Mouse (Mus musculus): ENCODE measurements around the gene Blvrb. TPM values are rescaled to one million over a fixed set of nuclear protein-coding genes. Genes with fewer than 3 reads are reported as not detected.
A peak's percentile ranks its signal among the peaks of the same experiment; 100 is the strongest.

Blvrb gene
- polyA plus RNA-seq, 1 experiment from 2014 or later, result 112 TPM

- H3K27ac ChIP-seq (ENCODE audit: low read length), result peak overlapping the region; percentile 98
- peaks cover 10% of the 10 kb centered on the region for H3K4me1 ChIP-seq (ENCODE audit: control insufficient read depth, insufficient read depth, low read length)
- WGBS, result under 1% methylated on average over 23 of the region's 23 CpGs
- peak overlapping the region; percentile 79 for H3K4me3 ChIP-seq (replicated peaks; ENCODE audit: low read length)
- peak; percentile 94 for ATAC-seq (ENCODE audit: insufficient read depth, low FRiP score)
- H3K27me3 ChIP-seq (ENCODE audit: control insufficient read depth, insufficient read depth, low read length), result no peaks in the 10 kb centered on the region
- H3K36me3 ChIP-seq (ENCODE audit: control insufficient read depth, insufficient read depth, low read length), result peaks cover 10% of the 10 kb centered on the region
- peak overlapping the region; percentile 83 for H3K9ac ChIP-seq (ENCODE audit: low read length)
- no peaks in the 10 kb centered on the region for H3K9me3 ChIP-seq (replicated peaks; ENCODE audit: control insufficient read depth, low read length)
- H3K4me2 ChIP-seq (ENCODE audit: low read depth, low read length), result peak overlapping the region; percentile 65
Observed at GRCm38 (mm10) chr7:27474490-27474954, 26.7 kb downstream of the Blvrb start.

- ATAC-seq (ENCODE audit: insufficient read depth, low FRiP score), result no peak
- Histone ChIP-seq H3K4me2 (ENCODE audit: low read depth, low read length) (peak overlapping the region; percentile 54), H3K27ac (ENCODE audit: low read length) (peak overlapping the region; percentile 98; the same call in 1 of the 2 replicates), H3K9me3 (replicated peaks; ENCODE audit: control insufficient read depth, low read length) (no peaks in the 10 kb centered on the region), H3K27me3 (ENCODE audit: control insufficient read depth, insufficient read depth, low read length) (no peaks in the 10 kb centered on the region), H3K9ac (ENCODE audit: low read length) (peak overlapping the region; percentile 46), H3K36me3 (ENCODE audit: control insufficient read depth, insufficient read depth, low read length) (peaks cover 10% of the 10 kb centered on the region), H3K4me1 (ENCODE audit: control insufficient read depth, insufficient read depth, low read length) (peaks cover 12% of the 10 kb centered on the region), H3K4me3 (replicated peaks; ENCODE audit: low read length) (peak overlapping the region; percentile 79; the same call in 1 of the 2 replicates)
- 89% methylated on average over 2 of the region's 2 CpGs for WGBS
Observed at GRCm38 (mm10) chr7:27475596-27475995, 27.8 kb downstream of the Blvrb start.

- Histone ChIP-seq H3K4me2 (ENCODE audit: low read depth, low read length) (no peak overlapping the region), H3K27ac (ENCODE audit: low read length) (no peak overlapping the region)
- no peak for ATAC-seq (ENCODE audit: insufficient read depth, low FRiP score)
Observed at GRCm38 (mm10) chr7:27476098-27476635, 28.4 kb downstream of the Blvrb start.

GRCm38 (mm10) chr7:27478561-27478960 is 30.8 kb downstream of the Blvrb start:
- no peak overlapping the region for H3K9ac ChIP-seq (ENCODE audit: low read length)
- H3K27ac ChIP-seq (ENCODE audit: low read length), result peak overlapping the region; percentile 48; the same call in 1 of the 2 replicates
- H3K9me3 ChIP-seq (replicated peaks; ENCODE audit: control insufficient read depth, low read length), result no peaks in the 10 kb centered on the region

More at GRCm38 (mm10) chr7:27476098-27476635, 28.4 kb downstream of the Blvrb start:
- Histone ChIP-seq H3K4me3 (replicated peaks; ENCODE audit: low read length) (no peak overlapping the region), H3K9ac (ENCODE audit: low read length) (peak overlapping the region; percentile 19; the same call in 1 of the 2 replicates), H3K9me3 (replicated peaks; ENCODE audit: control insufficient read depth, low read length) (no peaks in the 10 kb centered on the region), H3K27me3 (ENCODE audit: control insufficient read depth, insufficient read depth, low read length) (no peaks in the 10 kb centered on the region), H3K4me1 (ENCODE audit: control insufficient read depth, insufficient read depth, low read length) (peaks cover 17% of the 10 kb centered on the region), H3K36me3 (ENCODE audit: control insufficient read depth, insufficient read depth, low read length) (peaks cover 10% of the 10 kb centered on the region)
- WGBS, result 92% methylated on average over 14 of the region's 14 CpGs

DNA sequence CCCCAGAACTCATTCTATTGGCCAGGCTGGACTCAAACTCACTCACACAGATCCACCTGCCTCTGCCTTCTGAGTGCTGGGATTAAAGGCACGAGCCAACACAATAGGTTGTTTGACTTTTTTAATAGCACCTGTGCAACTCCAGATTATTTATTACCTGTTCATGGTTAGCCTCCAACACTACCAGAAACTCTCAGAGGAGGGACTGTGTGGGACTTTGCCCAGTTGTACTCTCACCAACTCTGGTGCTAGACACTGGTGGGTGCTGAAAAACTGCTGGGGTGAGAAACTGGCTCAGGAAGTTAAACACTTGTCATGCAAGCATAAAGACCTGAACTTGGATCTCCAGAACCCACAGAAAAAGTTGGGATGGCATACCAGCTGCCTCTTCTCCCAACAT is 32.0 kb downstream of the Blvrb start:
- H3K27me3 ChIP-seq (ENCODE audit: control insufficient read depth, insufficient read depth, low read length), result no peaks in the 10 kb centered on the region
- no peaks in the 10 kb centered on the region for H3K9me3 ChIP-seq (replicated peaks; ENCODE audit: control insufficient read depth, low read length)
- WGBS, result 61% methylated on average over 1 of the region's 1 CpGs
- H3K4me2 ChIP-seq (ENCODE audit: low read depth, low read length), result peak overlapping the region; percentile 64; the same call in 1 of the 2 replicates
- peak overlapping the region; percentile 90; the same call in 1 of the 2 replicates for H3K27ac ChIP-seq (ENCODE audit: low read length)
- no peak for ATAC-seq (ENCODE audit: insufficient read depth, low FRiP score)
- H3K4me3 ChIP-seq (replicated peaks; ENCODE audit: low read length), result no peak overlapping the region
- H3K4me1 ChIP-seq (ENCODE audit: control insufficient read depth, insufficient read depth, low read length), result peaks cover 26% of the 10 kb centered on the region
- H3K9ac ChIP-seq (ENCODE audit: low read length), result no peak overlapping the region
- peaks cover 10% of the 10 kb centered on the region for H3K36me3 ChIP-seq (ENCODE audit: control insufficient read depth, insufficient read depth, low read length)

More at GRCm38 (mm10) chr7:27478561-27478960, 30.8 kb downstream of the Blvrb start:
- no peaks in the 10 kb centered on the region for H3K27me3 ChIP-seq (ENCODE audit: control insufficient read depth, insufficient read depth, low read length)
- no peak for ATAC-seq (ENCODE audit: insufficient read depth, low FRiP score)
- H3K4me1 ChIP-seq (ENCODE audit: control insufficient read depth, insufficient read depth, low read length), result peaks cover 26% of the 10 kb centered on the region
- peaks cover 10% of the 10 kb centered on the region for H3K36me3 ChIP-seq (ENCODE audit: control insufficient read depth, insufficient read depth, low read length)
- H3K4me3 ChIP-seq (replicated peaks; ENCODE audit: low read length), result no peak overlapping the region
- H3K4me2 ChIP-seq (ENCODE audit: low read depth, low read length), result no peak overlapping the region
- WGBS, result 61% methylated on average over 7 of the region's 7 CpGs

DNA sequence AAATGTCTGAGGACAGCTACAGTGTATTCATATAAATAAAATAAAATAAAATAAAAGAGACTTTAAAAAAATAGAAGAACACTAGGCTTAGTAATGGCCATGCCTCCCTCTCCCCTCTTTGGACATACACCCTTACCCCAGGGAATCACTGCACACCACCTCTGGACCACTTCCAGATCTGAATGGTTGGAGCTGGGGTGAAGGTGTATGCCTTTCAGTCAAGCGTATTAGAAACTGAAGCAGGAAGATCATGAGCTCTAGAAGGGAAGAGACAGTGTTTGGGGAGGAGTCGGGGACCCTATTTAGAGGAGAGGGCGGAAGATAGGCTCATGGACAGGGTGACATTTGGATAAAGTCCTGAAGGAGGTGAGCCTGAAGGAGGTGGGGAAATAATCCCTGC is 32.7 kb downstream of the Blvrb start:
- peak overlapping the region; percentile 64 for H3K4me2 ChIP-seq (ENCODE audit: low read depth, low read length)
- H3K4me1 ChIP-seq (ENCODE audit: control insufficient read depth, insufficient read depth, low read length), result peaks cover 26% of the 10 kb centered on the region
- peak overlapping the region; percentile 41 for H3K4me3 ChIP-seq (replicated peaks; ENCODE audit: low read length)
- WGBS, result 61% methylated on average over 3 of the region's 3 CpGs
- H3K27ac ChIP-seq (ENCODE audit: low read length), result peak overlapping the region; percentile 90
- peak overlapping the region; percentile 75 for H3K9ac ChIP-seq (ENCODE audit: low read length)
- H3K9me3 ChIP-seq (replicated peaks; ENCODE audit: control insufficient read depth, low read length), result no peaks in the 10 kb centered on the region
- no peaks in the 10 kb centered on the region for H3K27me3 ChIP-seq (ENCODE audit: control insufficient read depth, insufficient read depth, low read length)
- no peak for ATAC-seq (ENCODE audit: insufficient read depth, low FRiP score)
- H3K36me3 ChIP-seq (ENCODE audit: control insufficient read depth, insufficient read depth, low read length), result peaks cover 10% of the 10 kb centered on the region

GRCm38 (mm10) chr7:27480927-27481626 is 33.3 kb downstream of the Blvrb start:
- H3K4me3 ChIP-seq (replicated peaks; ENCODE audit: low read length), result peak overlapping the region; percentile 41
- peak overlapping the region; percentile 75 for H3K9ac ChIP-seq (ENCODE audit: low read length)
- H3K4me2 ChIP-seq (ENCODE audit: low read depth, low read length), result peak overlapping the region; percentile 64
- H3K9me3 ChIP-seq (replicated peaks; ENCODE audit: control insufficient read depth, low read length), result no peaks in the 10 kb centered on the region
- H3K4me1 ChIP-seq (ENCODE audit: control insufficient read depth, insufficient read depth, low read length), result peaks cover 26% of the 10 kb centered on the region
- WGBS, result 7% methylated on average over 11 of the region's 11 CpGs
- ATAC-seq (ENCODE audit: insufficient read depth, low FRiP score), result no peak
- H3K27me3 ChIP-seq (ENCODE audit: control insufficient read depth, insufficient read depth, low read length), result no peaks in the 10 kb centered on the region
- H3K27ac ChIP-seq (ENCODE audit: low read length), result peak overlapping the region; percentile 90
- H3K36me3 ChIP-seq (ENCODE audit: control insufficient read depth, insufficient read depth, low read length), result peaks cover 10% of the 10 kb centered on the region

DNA sequence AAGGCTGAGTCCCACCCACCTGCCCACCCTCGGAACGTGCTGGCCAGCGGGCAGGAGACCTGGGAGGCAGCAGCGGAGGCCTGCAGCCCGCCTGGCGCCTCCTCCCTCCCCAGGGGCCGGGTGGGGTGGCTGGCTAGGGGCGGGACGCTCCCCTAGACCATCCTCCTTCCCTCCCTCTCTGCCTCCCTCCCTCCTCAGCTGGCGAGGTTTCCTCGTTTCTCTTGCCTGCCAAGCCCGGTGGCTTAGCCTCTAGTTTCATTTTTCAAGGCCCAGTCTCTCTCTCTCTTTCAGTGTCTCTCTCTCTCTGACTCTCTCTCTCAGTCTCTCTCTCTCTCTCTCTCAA is 33.8 kb downstream of the Blvrb start:
- Histone ChIP-seq H3K9ac (ENCODE audit: low read length) (peak overlapping the region; percentile 75), H3K4me2 (ENCODE audit: low read depth, low read length) (peak overlapping the region; percentile 64), H3K9me3 (replicated peaks; ENCODE audit: control insufficient read depth, low read length) (no peaks in the 10 kb centered on the region), H3K27ac (ENCODE audit: low read length) (peak overlapping the region; percentile 90), H3K36me3 (ENCODE audit: control insufficient read depth, insufficient read depth, low read length) (peaks cover 5% of the 10 kb centered on the region), H3K4me3 (replicated peaks; ENCODE audit: low read length) (peak overlapping the region; percentile 41), H3K27me3 (ENCODE audit: control insufficient read depth, insufficient read depth, low read length) (no peaks in the 10 kb centered on the region), H3K4me1 (ENCODE audit: control insufficient read depth, insufficient read depth, low read length) (peaks cover 26% of the 10 kb centered on the region)
- WGBS, result 0% methylated on average over 6 of the region's 12 CpGs
- peak; percentile 98 for ATAC-seq (ENCODE audit: insufficient read depth, low FRiP score)

DNA sequence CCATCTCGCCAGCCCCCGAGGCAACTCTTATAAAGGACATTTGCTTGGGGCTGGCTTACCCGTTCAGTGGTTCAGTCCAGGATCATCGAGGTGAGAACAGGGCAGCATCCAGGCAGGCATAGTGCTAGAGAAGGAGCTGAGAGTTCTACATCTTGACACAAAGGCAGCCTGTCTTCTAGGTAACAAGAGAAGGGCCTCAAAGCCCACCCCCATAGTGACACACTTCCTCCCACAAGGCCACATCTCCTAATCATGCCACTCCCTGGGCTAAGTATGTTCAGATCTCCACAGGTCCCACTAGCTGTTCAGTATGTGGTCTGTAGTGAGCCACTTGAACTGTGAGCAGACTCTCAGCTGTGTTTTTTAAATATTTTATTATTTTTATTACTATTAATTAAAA is 36.1 kb downstream of the Blvrb start:
- WGBS, result 85% methylated on average over 4 of the region's 4 CpGs
- H3K27me3 ChIP-seq (ENCODE audit: control insufficient read depth, insufficient read depth, low read length), result no peaks in the 10 kb centered on the region

More for the DNA sequence above, 36.1 kb downstream of the Blvrb start:
- H3K4me1 ChIP-seq (ENCODE audit: control insufficient read depth, insufficient read depth, low read length), result peaks cover 23% of the 10 kb centered on the region
- no peak overlapping the region for H3K4me3 ChIP-seq (replicated peaks; ENCODE audit: low read length)
- no peaks in the 10 kb centered on the region for H3K36me3 ChIP-seq (ENCODE audit: control insufficient read depth, insufficient read depth, low read length)
- no peak for ATAC-seq (ENCODE audit: insufficient read depth, low FRiP score)
- no peak overlapping the region for H3K4me2 ChIP-seq (ENCODE audit: low read depth, low read length)
- no peak overlapping the region for H3K9ac ChIP-seq (ENCODE audit: low read length)
- H3K9me3 ChIP-seq (replicated peaks; ENCODE audit: control insufficient read depth, low read length), result no peaks in the 10 kb centered on the region
- H3K27ac ChIP-seq (ENCODE audit: low read length), result no peak overlapping the region
